Mouse (Mus musculus) adrenal gland, adult 10 weeks (tissue): ENCODE data around the gene Ift122. TPM values are rescaled to one million over a fixed set of nuclear protein-coding genes. Genes with fewer than 3 reads are reported as not detected.

ENCODE experiments used
- polyA plus RNA-seq: library from polyadenylated mRNA; stranded (reverse); fragments of 350-450 nt; fragmentation: Illumina TruSeq; extraction: RNeasy Lipid Tissue Mini Kit (QIAGEN cat#74804); gene quantifications from one replicate; pipeline ENCODE4 v1.2.3, GENCODE M21; 2014; ENCODE audit warnings: low read depth, low replicate concordance

The Ift122 gene
- polyA plus RNA-seq = 13.0 TPM

DNA sequence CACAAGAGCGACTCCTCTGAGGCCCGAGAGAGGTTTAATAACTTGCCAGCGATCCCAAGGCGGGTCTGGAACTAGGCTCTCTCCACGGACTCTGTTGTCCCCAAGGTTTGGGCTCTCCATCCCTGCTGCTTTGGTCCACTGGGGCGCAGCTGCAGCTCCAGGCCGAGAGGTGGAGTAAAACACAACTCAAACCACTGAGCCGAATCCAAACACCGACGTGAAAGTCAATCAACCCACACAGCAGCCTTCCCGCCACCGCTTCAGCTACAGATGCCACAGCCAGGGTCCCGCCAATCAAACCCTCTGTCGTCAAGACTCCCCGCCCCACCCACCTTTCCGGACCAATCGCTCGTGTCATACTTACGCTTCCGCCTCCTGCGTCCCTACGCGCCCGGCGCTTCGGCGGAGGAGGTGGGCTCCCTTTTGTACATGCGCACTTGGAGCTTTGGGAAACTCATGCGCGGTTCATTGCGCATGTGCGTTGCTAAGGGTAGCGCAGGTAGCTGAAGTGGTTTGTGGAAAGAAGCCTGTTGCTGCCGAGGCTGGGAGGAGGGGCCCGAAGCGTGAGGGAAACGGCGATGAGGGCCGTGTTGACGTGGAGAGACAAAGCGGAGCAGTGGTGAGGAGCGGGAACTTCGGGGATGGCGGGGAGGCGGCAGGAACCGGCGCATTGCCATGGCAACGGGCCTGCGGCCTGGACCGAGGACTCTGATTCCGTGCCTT is at the start of gene Ift122, which contains the start of gene Mbd4:
Gene Ift122, plus strand, starts transcription at position 380 of the 723 bp plus-strand sequence.
Gene Mbd4, minus strand, starts transcription at position 281 of the 723 bp plus-strand sequence.

DNA sequence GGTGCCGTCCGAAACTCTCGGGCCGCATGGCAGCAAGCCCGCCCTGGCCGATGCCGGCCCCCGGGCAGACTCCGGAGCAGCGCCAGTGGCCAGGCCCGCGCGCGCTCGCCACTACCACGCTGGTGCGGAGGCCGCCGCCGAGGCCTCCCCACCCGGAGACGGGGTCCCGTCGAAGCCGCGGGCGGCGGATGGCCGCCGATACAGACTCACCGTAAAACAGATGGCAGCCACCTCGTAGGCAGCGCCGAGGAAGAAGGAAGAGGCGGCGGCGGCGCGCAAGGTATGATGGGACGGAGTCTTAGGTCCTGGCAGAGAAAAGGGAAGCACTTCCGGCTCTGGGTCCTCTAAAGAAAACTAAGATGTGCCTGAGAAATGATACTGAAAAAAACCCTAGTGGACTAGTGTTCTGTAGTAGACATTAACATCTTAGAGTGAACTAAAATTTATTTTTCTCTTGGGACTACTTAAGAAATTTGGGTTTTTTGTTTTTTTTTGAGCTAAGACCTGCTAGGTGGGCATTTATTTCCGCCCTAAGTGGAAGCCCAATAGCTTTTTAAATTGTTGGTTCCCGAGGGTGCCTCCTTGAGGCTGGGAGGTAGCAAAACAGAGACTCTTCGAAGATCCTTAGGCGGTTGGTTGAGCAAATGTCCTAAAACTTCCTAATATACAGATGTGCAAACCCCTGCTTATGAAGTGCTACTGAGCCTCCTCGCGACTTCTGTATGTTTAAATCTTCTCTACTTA is 44.6 kb upstream of the Ift122 start, which contains the start of gene Rpl32:
Gene Rpl32, minus strand, starts transcription at position 260 of the 744 bp plus-strand sequence.

DNA sequence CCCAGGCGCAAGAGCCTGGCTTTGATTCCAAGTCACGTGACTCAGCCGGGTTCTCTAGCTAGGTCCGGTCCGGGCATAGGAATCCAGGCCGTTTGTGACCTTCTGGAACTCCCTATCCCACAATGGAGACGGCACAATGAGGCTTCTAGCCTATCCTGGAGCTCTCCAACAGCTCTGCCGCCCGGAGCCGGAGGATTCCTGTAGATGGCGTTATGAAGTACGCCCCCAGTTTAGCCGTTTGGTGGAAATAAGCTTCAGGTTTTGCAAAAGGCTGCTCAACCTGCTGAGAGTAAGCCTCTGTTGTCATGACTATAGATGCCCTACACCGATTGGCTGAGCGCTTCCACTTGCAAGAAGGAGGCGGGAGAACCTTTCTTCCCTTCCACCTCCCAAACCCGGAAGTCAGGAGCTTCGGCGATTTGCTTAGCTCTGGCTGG is 15.1 kb upstream of the Ift122 start, which contains the start of gene Efcab12:
Gene Efcab12, minus strand, starts transcription at position 252 of the 437 bp plus-strand sequence.

DNA sequence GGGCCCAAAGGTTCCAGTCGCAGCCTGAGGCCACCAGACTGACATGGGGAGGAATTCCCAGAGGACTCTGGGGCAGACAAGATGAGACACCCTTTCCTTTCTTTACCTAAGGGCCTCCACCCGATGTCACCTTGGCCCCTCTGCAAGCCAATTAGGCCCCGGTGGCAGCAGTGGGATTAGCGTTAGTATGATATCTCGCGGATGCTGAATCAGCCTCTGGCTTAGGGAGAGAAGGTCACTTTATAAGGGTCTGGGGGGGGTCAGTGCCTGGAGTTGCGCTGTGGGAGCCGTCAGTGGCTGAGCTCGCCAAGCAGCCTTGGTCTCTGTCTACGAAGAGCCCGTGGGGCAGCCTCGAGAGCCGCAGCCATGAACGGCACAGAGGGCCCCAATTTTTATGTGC is 78.4 kb downstream of the Ift122 start, which contains the start of gene Rho:
Gene Rho, plus strand, starts transcription at position 110 of the 400 bp plus-strand sequence.

DNA sequence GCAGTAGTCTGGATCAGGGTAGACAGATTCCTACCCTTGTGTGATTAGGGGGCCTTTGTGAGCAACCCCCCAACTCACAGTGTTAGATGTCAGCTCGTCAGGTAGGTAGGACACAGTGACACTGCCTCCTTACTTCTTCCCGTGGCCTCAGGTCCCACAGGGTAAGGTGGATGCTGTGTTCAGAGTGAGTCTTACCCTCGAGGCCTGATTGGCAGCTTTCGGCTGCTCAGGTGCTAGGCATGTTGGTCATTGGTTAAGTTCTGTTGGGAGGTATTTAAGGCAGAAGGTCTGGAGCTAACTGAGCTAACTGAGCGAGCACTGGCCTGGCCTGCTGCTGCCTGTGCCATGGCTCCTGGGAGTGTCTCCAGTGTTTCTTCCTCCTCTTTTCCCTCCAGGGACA is 91.4 kb downstream of the Ift122 start, which contains the start of gene H1foo:
Gene H1foo, plus strand, starts transcription at position 301 of the 400 bp plus-strand sequence.

Other genes with a start within 250 kb of the Ift122 start
- 34.9 TPM for gene Raf1, start 176.8 kb upstream of the Ift122 start, polyA plus RNA-seq
- not detected for gene Tmem40, start 91.1 kb upstream of the Ift122 start, polyA plus RNA-seq
- 5.2 TPM for gene Cand2, start 78.9 kb upstream of the Ift122 start, polyA plus RNA-seq
- gene Rpl32, start 44.7 kb upstream of the Ift122 start, polyA plus RNA-seq = 179 TPM
- not detected for gene Efcab12, start 15.1 kb upstream of the Ift122 start, polyA plus RNA-seq
- 5.7 TPM for gene Mbd4, start 99 bp upstream of the Ift122 start, polyA plus RNA-seq
- 0.17 TPM for gene Rho, start 78.3 kb downstream of the Ift122 start, polyA plus RNA-seq
- not detected for gene H1foo, start 91.5 kb downstream of the Ift122 start, polyA plus RNA-seq
- 35.9 TPM for gene Plxnd1, start 141.5 kb downstream of the Ift122 start, polyA plus RNA-seq